Mouse (Mus musculus): ENCODE results near the gene Aaed1.
A peak's percentile ranks its signal among the peaks of the same experiment; 100 is the strongest.

Gene Aaed1

GRCm38 (mm10) chr13:64312024-64312915 lies at the start of gene Aaed1:
Aaed1 (minus strand) TSS chr13:64312710.
- DNase-seq = peak; percentile 93

GRCm38 (mm10) chr13:64362139-64362538 lies 49.6 kb upstream of the Aaed1 start:
- DNase-seq = no peak

- DNase-seq = no peak
These were observed 48.5 kb upstream of the Aaed1 start for GRCm38 (mm10) chr13:64361020-64361419.

GRCm38 (mm10) chr13:64359702-64360101 lies 47.2 kb upstream of the Aaed1 start:
- no peak for DNase-seq

GRCm38 (mm10) chr13:64358476-64358875 lies 46.0 kb upstream of the Aaed1 start:
- no peak for DNase-seq

GRCm38 (mm10) chr13:64357389-64357788 lies 44.9 kb upstream of the Aaed1 start:
- DNase-seq = no peak

GRCm38 (mm10) chr13:64349474-64349873 lies 37.0 kb upstream of the Aaed1 start:
- no peak for DNase-seq

GRCm38 (mm10) chr13:64344082-64344501 lies 31.6 kb upstream of the Aaed1 start:
- DNase-seq = peak; percentile 68

- DNase-seq = peak; percentile 28
These were observed 31.1 kb upstream of the Aaed1 start for GRCm38 (mm10) chr13:64343598-64343997.

GRCm38 (mm10) chr13:64335546-64336132 lies 23.1 kb upstream of the Aaed1 start:
- DNase-seq = no peak

- DNase-seq = no peak
These were observed 20.6 kb upstream of the Aaed1 start for GRCm38 (mm10) chr13:64333102-64333501.

- no peak for DNase-seq
These were observed 19.8 kb upstream of the Aaed1 start for GRCm38 (mm10) chr13:64332321-64332720.

GRCm38 (mm10) chr13:64322561-64323281 lies 10.2 kb upstream of the Aaed1 start:
- DNase-seq = no peak

- DNase-seq = no peak
These were observed 7.8 kb upstream of the Aaed1 start for GRCm38 (mm10) chr13:64320334-64320733.

- DNase-seq = no peak
These were observed 7.3 kb upstream of the Aaed1 start for GRCm38 (mm10) chr13:64319782-64320181.

- peak; percentile 87 for DNase-seq
These were observed 5.8 kb upstream of the Aaed1 start for GRCm38 (mm10) chr13:64318355-64318754.

GRCm38 (mm10) chr13:64315483-64316050 lies 3.1 kb upstream of the Aaed1 start:
- DNase-seq = peak; percentile 78

- no peak for DNase-seq
These were observed 1.5 kb upstream of the Aaed1 start for GRCm38 (mm10) chr13:64314041-64314440.

GRCm38 (mm10) chr13:64312916-64313289 lies 393 bp upstream of the Aaed1 start:
- DNase-seq = no peak

- DNase-seq = no peak
These were observed 1.2 kb downstream of the Aaed1 start for GRCm38 (mm10) chr13:64311266-64311665.

- no peak for DNase-seq
These were observed 1.9 kb downstream of the Aaed1 start for GRCm38 (mm10) chr13:64310585-64310984.

GRCm38 (mm10) chr13:64309842-64310241 lies 2.7 kb downstream of the Aaed1 start:
- no peak for DNase-seq

GRCm38 (mm10) chr13:64309036-64309435 lies 3.5 kb downstream of the Aaed1 start:
- DNase-seq = no peak

All from kidney, adult 9 months (tissue).